Mouse (Mus musculus): ENCODE data around the gene Gga1. TPM values are rescaled to one million over a fixed set of nuclear protein-coding genes. Genes with fewer than 3 reads are reported as not detected.
A peak's percentile ranks its signal among the peaks of the same experiment; 100 is the strongest.

Gga1 gene
- polyA plus RNA-seq, 1 experiment: 180 TPM

DNA sequence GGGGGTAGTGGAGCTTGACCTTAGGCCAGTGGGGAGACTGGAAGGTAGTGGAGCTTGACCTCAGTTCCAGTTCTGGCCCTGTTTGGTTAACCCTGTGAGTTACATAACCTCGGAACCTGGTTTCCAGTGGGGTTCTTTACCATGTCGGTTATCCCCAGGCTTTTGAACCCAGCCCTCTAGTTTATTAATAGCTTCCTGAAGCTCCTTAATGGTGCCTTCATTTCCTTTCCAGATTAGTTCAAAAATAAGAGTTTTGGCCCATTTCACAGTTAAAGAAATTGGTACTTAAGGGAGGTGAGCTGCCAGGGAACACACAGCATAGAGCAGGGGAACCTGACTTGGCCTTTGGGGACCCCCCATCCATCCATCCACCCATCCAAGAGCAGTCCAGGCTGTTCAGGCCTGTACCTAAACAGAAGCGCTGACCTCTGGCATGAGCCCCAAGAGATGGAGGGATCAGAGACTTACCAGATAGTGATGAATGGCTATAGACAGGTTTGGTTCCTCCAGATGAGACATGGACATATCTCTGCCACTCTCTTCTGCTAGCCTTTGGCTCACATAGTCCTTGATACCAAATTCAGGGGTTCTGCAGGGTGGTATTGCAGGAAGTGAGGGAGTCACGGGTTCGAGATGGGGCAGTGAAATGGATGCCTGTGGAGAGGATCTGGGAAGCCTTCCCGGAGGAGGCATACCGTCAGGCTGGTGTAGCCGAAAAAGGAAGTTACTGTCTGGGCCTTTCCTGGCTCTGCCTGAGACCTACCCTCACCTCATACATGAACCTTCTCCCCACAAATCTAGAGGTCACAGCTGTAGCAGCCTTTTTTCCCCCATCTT lies 38.1 kb downstream of the Gga1 start:
- no peak for TF ChIP-seq GATA1 (IDR thresholded peaks at IDR 0.05; ENCODE audit: low read length)

- TF ChIP-seq GATA1 (IDR thresholded peaks at IDR 0.05; ENCODE audit: low read length): no peak
Measured at GRCm38 (mm10) chr15:78915660-78916017, 38.6 kb downstream of the Gga1 start.

DNA sequence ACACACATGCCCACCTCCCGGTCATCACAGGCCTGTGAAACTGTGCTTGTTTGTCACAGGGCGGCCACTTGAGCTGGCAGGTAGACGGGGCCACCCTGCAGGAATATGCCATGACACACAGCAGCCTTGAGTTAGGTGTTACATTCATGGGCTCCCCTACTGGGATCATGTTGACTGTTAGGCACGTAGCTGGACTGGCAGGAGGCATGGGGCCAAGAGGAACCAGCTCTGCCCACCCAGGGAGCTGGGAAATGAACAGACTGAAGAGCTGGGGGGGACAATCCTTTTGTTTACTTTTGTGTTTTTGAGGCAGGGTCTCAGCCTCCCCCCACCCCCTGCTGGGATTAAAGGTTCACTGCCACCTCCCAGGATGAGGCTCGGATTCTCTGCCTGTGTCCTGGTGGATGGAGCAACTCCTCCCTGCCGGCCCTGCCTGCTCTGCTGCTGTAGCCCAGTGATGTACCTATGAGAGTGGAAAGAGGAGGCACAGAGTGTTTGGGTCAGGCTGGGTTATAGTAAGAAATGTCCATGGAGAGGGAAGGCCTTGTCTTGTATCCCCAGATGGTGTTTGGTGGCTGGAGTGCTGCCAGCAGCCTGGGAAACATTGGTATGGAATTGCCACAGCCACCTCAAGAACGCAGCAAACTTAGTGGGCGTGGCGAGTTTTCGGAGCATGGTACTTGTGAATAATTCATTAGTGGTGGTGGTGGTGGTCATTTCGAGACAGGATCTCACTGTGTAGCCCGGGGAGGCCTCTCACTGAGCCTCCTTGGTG lies 39.2 kb downstream of the Gga1 start:
- TF ChIP-seq GATA1 (IDR thresholded peaks at IDR 0.05; ENCODE audit: low read length): no peak

GRCm38 (mm10) chr15:78918126-78918525 lies 41.1 kb downstream of the Gga1 start:
- no peak for TF ChIP-seq GATA1 (IDR thresholded peaks at IDR 0.05; ENCODE audit: low read length)

DNA sequence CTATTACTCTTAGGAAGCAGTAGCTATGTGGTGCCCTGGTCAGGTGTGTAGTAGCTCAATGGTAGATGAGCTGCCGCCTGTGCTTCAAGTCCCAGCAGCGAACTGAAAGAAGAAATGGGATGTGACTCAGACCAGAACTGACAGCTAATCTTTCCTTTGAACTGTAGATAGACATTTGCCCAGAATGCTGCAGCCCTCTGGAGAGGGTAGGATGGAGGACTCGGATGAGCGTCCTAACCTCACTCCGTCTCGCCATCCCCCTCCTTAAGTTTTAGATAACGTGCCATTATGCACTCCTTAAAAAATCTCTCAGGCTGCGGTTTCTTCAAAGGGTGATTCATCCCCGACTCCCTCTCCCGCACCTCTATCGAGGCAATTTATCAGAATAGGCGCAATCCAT lies 42.9 kb downstream of the Gga1 start:
- no peak for TF ChIP-seq GATA1 (IDR thresholded peaks at IDR 0.05; ENCODE audit: low read length)

DNA sequence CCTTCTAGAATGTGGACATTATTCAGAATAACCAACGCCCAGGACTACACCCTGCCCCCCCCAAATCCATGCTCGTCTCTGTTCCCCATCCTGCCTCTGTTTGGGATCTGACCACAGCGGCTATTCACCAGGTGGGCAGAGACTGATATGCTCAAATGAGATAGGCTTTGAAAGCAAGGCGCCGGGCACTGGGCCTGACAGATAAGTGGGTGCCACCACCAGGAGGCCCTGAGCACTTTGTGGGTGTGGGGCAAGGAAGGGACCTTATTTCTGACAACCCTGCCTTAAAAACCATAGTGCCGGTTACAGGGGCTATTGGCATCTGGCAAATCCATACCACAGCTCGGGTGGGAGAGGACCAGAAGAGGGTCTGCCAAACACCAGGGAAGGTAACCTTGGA lies 45.7 kb downstream of the Gga1 start:
- peak; percentile 82 for TF ChIP-seq GATA1 (IDR thresholded peaks at IDR 0.05; ENCODE audit: low read length)

DNA sequence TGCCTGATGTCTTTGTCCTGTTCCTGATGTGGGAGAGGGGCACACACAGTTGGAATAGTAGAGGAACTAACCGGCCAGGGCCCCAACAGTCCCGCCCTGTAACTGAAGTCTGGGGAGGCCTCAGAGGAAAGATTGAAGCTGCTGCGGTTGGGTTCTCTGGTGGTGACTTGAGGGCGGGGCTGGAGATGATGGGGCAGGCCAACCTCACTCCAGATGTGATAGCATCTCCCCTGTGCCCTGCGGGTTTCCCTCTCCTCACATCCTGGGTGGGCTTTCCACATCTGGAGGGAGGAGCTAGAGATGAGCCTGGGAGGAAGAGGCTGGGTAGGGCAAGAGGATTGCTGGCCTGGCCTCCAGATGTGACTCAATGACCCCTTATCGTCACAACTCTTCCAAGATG lies 46.6 kb downstream of the Gga1 start:
- TF ChIP-seq GATA1 (IDR thresholded peaks at IDR 0.05; ENCODE audit: low read length): peak; percentile 74

DNA sequence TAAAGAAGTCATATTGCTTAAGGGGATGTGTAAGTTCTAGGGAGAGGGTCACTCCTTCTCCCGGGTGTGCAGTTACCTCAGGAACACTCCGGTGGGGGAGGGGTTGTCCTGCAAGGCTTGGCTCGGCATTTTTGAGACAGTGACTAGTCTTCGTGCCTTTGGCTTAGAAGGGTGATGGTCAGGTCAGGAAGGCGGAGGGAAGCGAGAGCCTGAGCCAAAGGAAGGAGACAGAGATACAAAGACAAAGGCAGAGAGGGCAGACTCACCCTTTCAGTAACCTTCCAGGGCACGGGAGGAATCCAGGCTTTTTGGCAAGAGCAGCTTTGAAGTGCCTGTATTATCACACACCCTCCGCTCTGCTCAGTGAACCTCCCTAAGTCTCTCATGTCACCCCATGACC lies 48.1 kb downstream of the Gga1 start:
- TF ChIP-seq GATA1 (IDR thresholded peaks at IDR 0.05; ENCODE audit: low read length): no peak

GRCm38 (mm10) chr15:78926021-78926919 lies 49.3 kb downstream of the Gga1 start, which contains the start of gene Lgals1:
Gene Lgals1 (plus strand): TSS chr15:78926725.
- TF ChIP-seq GATA1 (IDR thresholded peaks at IDR 0.05; ENCODE audit: low read length): no peak

- no peak for TF ChIP-seq GATA1 (IDR thresholded peaks at IDR 0.05; ENCODE audit: low read length)
Measured at GRCm38 (mm10) chr15:78927021-78927787, 50.2 kb downstream of the Gga1 start.

GRCm38 (mm10) chr15:78927788-78928457 lies 50.9 kb downstream of the Gga1 start:
- no peak for TF ChIP-seq GATA1 (IDR thresholded peaks at IDR 0.05; ENCODE audit: low read length)

DNA sequence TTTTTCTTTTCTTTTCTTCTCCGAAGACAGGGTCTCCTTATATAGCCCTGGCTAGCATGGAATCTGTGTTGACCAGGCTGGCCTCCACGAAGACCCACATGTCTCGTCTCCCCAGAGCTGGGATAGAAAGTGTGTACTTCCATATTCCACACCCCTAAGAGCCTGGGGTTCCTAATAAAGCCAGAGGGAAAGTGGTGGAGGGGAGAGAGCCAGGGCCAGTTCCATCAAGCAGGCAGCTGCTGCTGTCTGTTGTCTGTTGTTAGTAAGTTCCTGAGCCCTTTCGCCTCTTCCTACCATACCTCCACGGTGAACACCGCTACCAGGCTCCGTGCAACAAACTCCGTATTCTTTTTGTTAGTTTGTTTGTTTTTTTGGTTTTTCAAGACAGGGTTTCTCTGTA lies 51.5 kb downstream of the Gga1 start:
- TF ChIP-seq GATA1 (IDR thresholded peaks at IDR 0.05; ENCODE audit: low read length): no peak

- TF ChIP-seq GATA1 (IDR thresholded peaks at IDR 0.05; ENCODE audit: low read length): no peak
Measured at GRCm38 (mm10) chr15:78930192-78930706, 53.3 kb downstream of the Gga1 start.

GRCm38 (mm10) chr15:78930801-78931426 lies 53.9 kb downstream of the Gga1 start:
- no peak for TF ChIP-seq GATA1 (IDR thresholded peaks at IDR 0.05; ENCODE audit: low read length)

Measured in G1E-ER4 (cell line).